Mouse (Mus musculus): ENCODE results near the gene Hepacam. TPM values are rescaled to one million over a fixed set of nuclear protein-coding genes. Genes with fewer than 3 reads are reported as not detected.

Hepacam gene
- total and polyA plus RNA-seq, 2 experiments = not detected

- Histone ChIP-seq H3K9ac (ENCODE audit: low read depth, low read length) (no peak overlapping the region), H3K27me3 (ENCODE audit: control insufficient read depth, insufficient read depth, low read length) (no peaks in the 10 kb centered on the region), H3K27ac (replicated peaks; ENCODE audit: insufficient read depth, low read depth, low read length) (no peak overlapping the region), H3K79me2 (ENCODE audit: control insufficient read depth, insufficient read depth, low read length) (no peaks in the 10 kb centered on the region), H3K4me1 (ENCODE audit: control insufficient read depth, insufficient read depth, low read length) (no peaks in the 10 kb centered on the region), H3K4me3 (ENCODE audit: insufficient read depth, low read depth, low read length) (no peak overlapping the region), H3K36me3 (ENCODE audit: control insufficient read depth, insufficient read depth, low read length) (no peaks in the 10 kb centered on the region)
- 79% methylated on average over 8 of the region's 8 CpGs for WGBS
- TF ChIP-seq CTCF (IDR thresholded peaks at IDR 0.05; ENCODE audit: low read depth, low read length) = no peak
- TF ChIP-seq POLR2A (IDR thresholded peaks at IDR 0.05; ENCODE audit: extremely low read depth, insufficient read depth, low read length) = no peak
- no peak for DNase-seq (ENCODE audit: extremely low read depth, low read depth, low spot score)
Observed at GRCm38 (mm10) chr9:37368860-37369259, 1.7 kb downstream of the Hepacam start.

- no peak for TF ChIP-seq POLR2A (IDR thresholded peaks at IDR 0.05; ENCODE audit: extremely low read depth, insufficient read depth, low read length)
- no peak for TF ChIP-seq CTCF (IDR thresholded peaks at IDR 0.05; ENCODE audit: low read depth, low read length)
- H3K4me3 ChIP-seq (ENCODE audit: insufficient read depth, low read depth, low read length) = no peak overlapping the region
- H3K27me3 ChIP-seq (ENCODE audit: control insufficient read depth, insufficient read depth, low read length) = no peaks in the 10 kb centered on the region
- 93% methylated on average over 7 of the region's 7 CpGs for WGBS
- no peaks in the 10 kb centered on the region for H3K36me3 ChIP-seq (ENCODE audit: control insufficient read depth, insufficient read depth, low read length)
- H3K27ac ChIP-seq (replicated peaks; ENCODE audit: insufficient read depth, low read depth, low read length) = no peak overlapping the region
- H3K9ac ChIP-seq (ENCODE audit: low read depth, low read length) = no peak overlapping the region
- no peaks in the 10 kb centered on the region for H3K79me2 ChIP-seq (ENCODE audit: control insufficient read depth, insufficient read depth, low read length)
- H3K4me1 ChIP-seq (ENCODE audit: control insufficient read depth, insufficient read depth, low read length) = no peaks in the 10 kb centered on the region
- DNase-seq (ENCODE audit: extremely low read depth, low read depth, low spot score) = no peak
Observed at GRCm38 (mm10) chr9:37371232-37371801, 4.2 kb downstream of the Hepacam start.

GRCm38 (mm10) chr9:37375718-37376117 is 8.6 kb downstream of the Hepacam start:
- Histone ChIP-seq H3K27ac (replicated peaks; ENCODE audit: insufficient read depth, low read depth, low read length) (no peak overlapping the region), H3K9ac (ENCODE audit: low read depth, low read length) (no peak overlapping the region), H3K27me3 (ENCODE audit: control insufficient read depth, insufficient read depth, low read length) (no peaks in the 10 kb centered on the region), H3K4me1 (ENCODE audit: control insufficient read depth, insufficient read depth, low read length) (no peaks in the 10 kb centered on the region), H3K79me2 (ENCODE audit: control insufficient read depth, insufficient read depth, low read length) (no peaks in the 10 kb centered on the region), H3K36me3 (ENCODE audit: control insufficient read depth, insufficient read depth, low read length) (no peaks in the 10 kb centered on the region), H3K4me3 (ENCODE audit: insufficient read depth, low read depth, low read length) (no peak overlapping the region)
- TF ChIP-seq POLR2A (IDR thresholded peaks at IDR 0.05; ENCODE audit: extremely low read depth, insufficient read depth, low read length) (no peak), CTCF (IDR thresholded peaks at IDR 0.05; ENCODE audit: low read depth, low read length) (no peak)
- 94% methylated on average over 5 of the region's 5 CpGs for WGBS
- DNase-seq (ENCODE audit: extremely low read depth, low read depth, low spot score) = no peak

DNA sequence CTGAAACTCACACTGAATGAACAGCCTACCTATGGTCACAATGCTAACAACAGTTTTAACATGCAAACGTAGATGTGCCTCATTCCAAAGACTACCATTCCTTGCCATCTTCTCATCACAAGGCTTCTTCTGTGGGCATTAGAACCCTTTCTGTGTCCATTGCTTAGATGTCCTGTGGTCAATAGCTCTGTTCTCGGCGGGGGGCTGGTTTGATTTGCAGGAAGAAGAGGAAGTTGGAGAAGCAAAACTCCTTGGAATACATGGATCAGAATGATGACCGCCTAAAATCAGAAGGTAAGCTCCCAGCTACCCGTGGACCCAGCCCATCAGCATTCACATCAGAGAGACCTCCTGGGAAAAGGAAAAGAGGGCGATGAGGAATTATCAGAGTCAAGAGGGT is 16.0 kb downstream of the Hepacam start:
- peaks cover 6% of the 10 kb centered on the region for H3K27me3 ChIP-seq (ENCODE audit: control insufficient read depth, insufficient read depth, low read length)
- 89% methylated on average over 6 of the region's 6 CpGs for WGBS
- H3K4me1 ChIP-seq (ENCODE audit: control insufficient read depth, insufficient read depth, low read length) = no peaks in the 10 kb centered on the region
- no peak overlapping the region for H3K9ac ChIP-seq (ENCODE audit: low read depth, low read length)
- H3K36me3 ChIP-seq (ENCODE audit: control insufficient read depth, insufficient read depth, low read length) = no peaks in the 10 kb centered on the region
- H3K79me2 ChIP-seq (ENCODE audit: control insufficient read depth, insufficient read depth, low read length) = no peaks in the 10 kb centered on the region
- no peak for DNase-seq (ENCODE audit: extremely low read depth, low read depth, low spot score)
- H3K4me3 ChIP-seq (ENCODE audit: insufficient read depth, low read depth, low read length) = no peak overlapping the region
- H3K27ac ChIP-seq (replicated peaks; ENCODE audit: insufficient read depth, low read depth, low read length) = no peak overlapping the region
- TF ChIP-seq CTCF (IDR thresholded peaks at IDR 0.05; ENCODE audit: low read depth, low read length) (no peak), POLR2A (IDR thresholded peaks at IDR 0.05; ENCODE audit: extremely low read depth, insufficient read depth, low read length) (no peak)

DNA sequence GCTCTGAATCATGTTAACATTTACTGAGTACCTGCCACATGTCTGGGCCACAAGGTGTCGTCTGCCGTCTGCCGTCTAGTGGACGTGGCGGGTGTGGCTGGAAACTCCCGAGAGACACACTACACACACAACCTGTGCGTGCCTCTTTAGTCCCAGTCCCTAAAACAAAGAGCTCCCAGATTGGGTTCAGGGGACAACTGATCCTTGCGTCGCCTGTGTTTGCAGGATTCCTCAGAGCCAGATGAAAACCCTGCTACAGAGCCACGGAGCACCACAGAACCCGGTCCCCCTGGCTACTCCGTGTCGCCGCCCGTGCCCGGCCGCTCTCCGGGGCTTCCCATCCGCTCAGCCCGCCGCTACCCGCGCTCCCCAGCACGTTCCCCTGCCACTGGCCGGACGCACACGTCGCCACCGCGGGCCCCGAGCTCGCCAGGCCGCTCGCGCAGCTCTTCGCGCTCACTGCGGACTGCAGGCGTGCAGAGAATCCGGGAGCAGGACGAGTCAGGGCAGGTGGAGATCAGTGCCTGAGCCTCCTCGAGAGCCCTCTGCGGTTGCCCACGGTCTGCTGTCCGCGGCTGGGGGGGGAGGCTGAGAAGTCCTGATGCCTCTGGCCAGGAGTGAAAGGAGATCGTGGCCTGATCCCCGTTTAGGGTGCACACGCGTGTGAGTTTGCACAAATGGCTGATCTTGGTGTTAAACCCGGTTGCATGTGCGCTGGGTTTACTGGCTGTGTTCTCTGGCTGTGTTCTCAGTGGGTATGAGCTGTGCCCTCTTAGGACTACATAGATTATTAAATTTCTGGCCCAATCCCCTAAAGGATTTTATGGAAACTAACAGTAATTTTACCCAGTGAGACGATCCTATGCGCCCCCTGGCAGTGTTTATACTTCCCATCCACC is 17.4 kb downstream of the Hepacam start:
- DNase-seq (ENCODE audit: extremely low read depth, low read depth, low spot score) = no peak
- 7% methylated on average over 54 of the region's 54 CpGs for WGBS

DNA sequence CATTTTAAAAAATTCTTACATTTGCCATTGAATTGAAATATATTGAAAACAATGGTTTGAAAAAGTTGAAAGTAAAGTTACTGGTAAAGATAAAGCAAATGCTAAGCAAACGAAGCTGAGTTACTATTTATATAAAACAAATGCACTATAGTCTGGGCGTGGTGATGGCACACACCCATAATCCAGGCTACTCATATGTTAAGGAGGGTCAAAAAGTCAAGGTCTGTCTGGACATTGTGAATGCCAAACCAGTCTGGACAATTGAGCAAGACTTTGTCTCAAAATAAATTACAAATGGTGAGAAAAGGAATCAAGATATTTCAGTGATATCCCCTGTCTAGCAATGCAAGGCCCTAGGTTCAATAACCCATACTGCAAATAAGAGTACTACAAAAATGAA is 23.7 kb downstream of the Hepacam start:
- no peaks in the 10 kb centered on the region for H3K36me3 ChIP-seq (ENCODE audit: control insufficient read depth, insufficient read depth, low read length)
- no peak overlapping the region for H3K4me3 ChIP-seq (ENCODE audit: insufficient read depth, low read depth, low read length)
- WGBS = 76% methylated on average over 2 of the region's 2 CpGs
- no peak for DNase-seq (ENCODE audit: extremely low read depth, low read depth, low spot score)
- H3K4me1 ChIP-seq (ENCODE audit: control insufficient read depth, insufficient read depth, low read length) = no peaks in the 10 kb centered on the region
- TF ChIP-seq CTCF (IDR thresholded peaks at IDR 0.05; ENCODE audit: low read depth, low read length) (no peak), POLR2A (IDR thresholded peaks at IDR 0.05; ENCODE audit: extremely low read depth, insufficient read depth, low read length) (no peak)
- no peak overlapping the region for H3K9ac ChIP-seq (ENCODE audit: low read depth, low read length)
- no peaks in the 10 kb centered on the region for H3K79me2 ChIP-seq (ENCODE audit: control insufficient read depth, insufficient read depth, low read length)
- H3K27ac ChIP-seq (replicated peaks; ENCODE audit: insufficient read depth, low read depth, low read length) = no peak overlapping the region
- H3K27me3 ChIP-seq (ENCODE audit: control insufficient read depth, insufficient read depth, low read length) = no peaks in the 10 kb centered on the region

More for the DNA sequence above, 17.4 kb downstream of the Hepacam start:
- no peaks in the 10 kb centered on the region for H3K36me3 ChIP-seq (ENCODE audit: control insufficient read depth, insufficient read depth, low read length)
- H3K79me2 ChIP-seq (ENCODE audit: control insufficient read depth, insufficient read depth, low read length) = no peaks in the 10 kb centered on the region
- no peaks in the 10 kb centered on the region for H3K4me1 ChIP-seq (ENCODE audit: control insufficient read depth, insufficient read depth, low read length)
- peak overlapping the region; percentile 48 for H3K4me3 ChIP-seq (ENCODE audit: insufficient read depth, low read depth, low read length)
- TF ChIP-seq CTCF (IDR thresholded peaks at IDR 0.05; ENCODE audit: low read depth, low read length) = peak; percentile 60
- TF ChIP-seq POLR2A (IDR thresholded peaks at IDR 0.05; ENCODE audit: extremely low read depth, insufficient read depth, low read length) = no peak
- peak overlapping the region; percentile 32 for H3K9ac ChIP-seq (ENCODE audit: low read depth, low read length)
- peaks cover 6% of the 10 kb centered on the region for H3K27me3 ChIP-seq (ENCODE audit: control insufficient read depth, insufficient read depth, low read length)
- no peak overlapping the region for H3K27ac ChIP-seq (replicated peaks; ENCODE audit: insufficient read depth, low read depth, low read length)

All from liver, adult 2 months (tissue).